Mouse (Mus musculus): ENCODE measurements around the gene Olfr1018. TPM values are rescaled to one million over a fixed set of nuclear protein-coding genes. Genes with fewer than 3 reads are reported as not detected.

Gene Olfr1018
- total and polyA plus RNA-seq, 2 experiments from 2014 or later: not detected

- Histone ChIP-seq H3K4me3 (ENCODE audit: low read depth, low read length) (no peak within 1 kb of the TSS), H3K36me3 (replicated peaks; ENCODE audit: control insufficient read depth, insufficient read depth, low read length) (no peaks in the 10 kb centered on the region), H3K27me3 (ENCODE audit: control insufficient read depth, insufficient read depth, low read length) (no peaks in the 10 kb centered on the region), H3K4me1 (ENCODE audit: control insufficient read depth, insufficient read depth) (no peaks in the 10 kb centered on the region), H3K9me3 (replicated peaks; ENCODE audit: control insufficient read depth, low read length) (no peaks in the 10 kb centered on the region), H3K27ac (ENCODE audit: low read depth) (no peak within 1 kb of the TSS), H3K9ac (replicated peaks; ENCODE audit: low read depth, low read length) (no peak within 1 kb of the TSS), H3K4me2 (ENCODE audit: low read depth, low read length) (no peak within 1 kb of the TSS)
- TF ChIP-seq CTCF (IDR thresholded peaks at IDR 0.05; ENCODE audit: low read depth) (no peak), EP300 (IDR thresholded peaks at IDR 0.05; ENCODE audit: low read depth) (no peak)
- ATAC-seq (ENCODE audit: insufficient read depth, low read depth) (no peak), DNase-seq (ENCODE audit: low spot score) (no peak)
Observed at GRCm38 (mm10) chr2:85845383-85845782, 27.1 kb downstream of the Olfr1018 start, which contains the start of gene Olfr1019. Gene Olfr1019 (minus strand): TSS chr2:85845483.

- WGBS: 67% methylated on average over 1 of the region's 1 CpGs
- H3K9me3 ChIP-seq (replicated peaks; ENCODE audit: control insufficient read depth, low read length): no peaks in the 10 kb centered on the region
- no peaks in the 10 kb centered on the region for H3K36me3 ChIP-seq (replicated peaks; ENCODE audit: control insufficient read depth, insufficient read depth, low read length)
- H3K4me2 ChIP-seq (ENCODE audit: low read depth, low read length): no peak within 1 kb of the TSS
- no peak within 1 kb of the TSS for H3K9ac ChIP-seq (replicated peaks; ENCODE audit: low read depth, low read length)
- no peaks in the 10 kb centered on the region for H3K27me3 ChIP-seq (ENCODE audit: control insufficient read depth, insufficient read depth, low read length)
- ATAC-seq (ENCODE audit: insufficient read depth, low read depth): no peak
- no peak within 1 kb of the TSS for H3K4me3 ChIP-seq (ENCODE audit: low read depth, low read length)
- no peak for TF ChIP-seq CTCF (IDR thresholded peaks at IDR 0.05; ENCODE audit: low read depth)
- no peak for TF ChIP-seq EP300 (IDR thresholded peaks at IDR 0.05; ENCODE audit: low read depth)
- H3K27ac ChIP-seq (ENCODE audit: low read depth): no peak within 1 kb of the TSS
- no peaks in the 10 kb centered on the region for H3K4me1 ChIP-seq (ENCODE audit: control insufficient read depth, insufficient read depth)
- DNase-seq (ENCODE audit: low spot score): no peak
Observed at GRCm38 (mm10) chr2:85846730-85847129, 28.5 kb downstream of the Olfr1018 start, which contains the start of gene Olfr1020. Gene Olfr1020 (plus strand): TSS chr2:85847030.

- WGBS: 39% methylated on average over 2 of the region's 2 CpGs
- no peak for ATAC-seq (ENCODE audit: insufficient read depth, low read depth)
- Histone ChIP-seq H3K4me2 (ENCODE audit: low read depth, low read length) (no peak within 1 kb of the TSS), H3K4me1 (ENCODE audit: control insufficient read depth, insufficient read depth) (no peaks in the 10 kb centered on the region), H3K36me3 (replicated peaks; ENCODE audit: control insufficient read depth, insufficient read depth, low read length) (no peaks in the 10 kb centered on the region), H3K4me3 (ENCODE audit: low read depth, low read length) (no peak within 1 kb of the TSS), H3K27me3 (ENCODE audit: control insufficient read depth, insufficient read depth, low read length) (no peaks in the 10 kb centered on the region), H3K27ac (ENCODE audit: low read depth) (no peak within 1 kb of the TSS), H3K9me3 (replicated peaks; ENCODE audit: control insufficient read depth, low read length) (no peaks in the 10 kb centered on the region), H3K9ac (replicated peaks; ENCODE audit: low read depth, low read length) (no peak within 1 kb of the TSS)
- TF ChIP-seq CTCF (IDR thresholded peaks at IDR 0.05; ENCODE audit: low read depth): no peak
- TF ChIP-seq EP300 (IDR thresholded peaks at IDR 0.05; ENCODE audit: low read depth): no peak
- no peak for DNase-seq (ENCODE audit: low spot score)
Observed at GRCm38 (mm10) chr2:85868294-85868693, 50.0 kb downstream of the Olfr1018 start, which contains the start of gene Olfr1022. Gene Olfr1022 (plus strand): TSS chr2:85868594.

Other genes with a start within 250 kb of the Olfr1018 start
- not detected in 2 replicates for gene Olfr996, start 239.3 kb upstream of the Olfr1018 start, total RNA-seq (2014; rRNA removed; ENCODE audit: low replicate concordance)
- not detected in 2 replicates for gene Olfr996, start 239.3 kb upstream of the Olfr1018 start, polyA plus RNA-seq (2015; fragmentation: Nextera tagmentation; extraction: Ambion mirVana)
- gene Olfr998, start 229.5 kb upstream of the Olfr1018 start, total RNA-seq (2014; rRNA removed; ENCODE audit: low replicate concordance): not detected in 2 replicates
- not detected in 2 replicates for gene Olfr998, start 229.5 kb upstream of the Olfr1018 start, polyA plus RNA-seq (2015; fragmentation: Nextera tagmentation; extraction: Ambion mirVana)
- not detected in 2 replicates for gene Olfr1000, start 206.6 kb upstream of the Olfr1018 start, total RNA-seq (2014; rRNA removed; ENCODE audit: low replicate concordance)
- gene Olfr1000, start 206.6 kb upstream of the Olfr1018 start, polyA plus RNA-seq (2015; fragmentation: Nextera tagmentation; extraction: Ambion mirVana): not detected in 2 replicates
- not detected in 2 replicates for gene Olfr1002, start 167.8 kb upstream of the Olfr1018 start, total RNA-seq (2014; rRNA removed; ENCODE audit: low replicate concordance)
- not detected in 2 replicates for gene Olfr1002, start 167.8 kb upstream of the Olfr1018 start, polyA plus RNA-seq (2015; fragmentation: Nextera tagmentation; extraction: Ambion mirVana)
- not detected in 2 replicates for gene Olfr154, start 154.0 kb upstream of the Olfr1018 start, total RNA-seq (2014; rRNA removed; ENCODE audit: low replicate concordance)
- gene Olfr154, start 154.0 kb upstream of the Olfr1018 start, polyA plus RNA-seq (2015; fragmentation: Nextera tagmentation; extraction: Ambion mirVana): not detected in 2 replicates
- not detected in 2 replicates for gene Olfr1006, start 139.7 kb upstream of the Olfr1018 start, total RNA-seq (2014; rRNA removed; ENCODE audit: low replicate concordance)
- not detected in 2 replicates for gene Olfr1006, start 139.7 kb upstream of the Olfr1018 start, polyA plus RNA-seq (2015; fragmentation: Nextera tagmentation; extraction: Ambion mirVana)
- gene Olfr1008, start 129.0 kb upstream of the Olfr1018 start, total RNA-seq (2014; rRNA removed; ENCODE audit: low replicate concordance): not detected in 2 replicates
- not detected in 2 replicates for gene Olfr1008, start 129.0 kb upstream of the Olfr1018 start, polyA plus RNA-seq (2015; fragmentation: Nextera tagmentation; extraction: Ambion mirVana)
- not detected in 2 replicates for gene Olfr1009, start 103.1 kb upstream of the Olfr1018 start, total RNA-seq (2014; rRNA removed; ENCODE audit: low replicate concordance)
- not detected in 2 replicates for gene Olfr1009, start 103.1 kb upstream of the Olfr1018 start, polyA plus RNA-seq (2015; fragmentation: Nextera tagmentation; extraction: Ambion mirVana)
- not detected in 2 replicates for gene Olfr1012, start 55.7 kb upstream of the Olfr1018 start, total RNA-seq (2014; rRNA removed; ENCODE audit: low replicate concordance)
- gene Olfr1012, start 55.7 kb upstream of the Olfr1018 start, polyA plus RNA-seq (2015; fragmentation: Nextera tagmentation; extraction: Ambion mirVana): not detected in 2 replicates
- not detected in 2 replicates for gene Olfr1013, start 51.4 kb upstream of the Olfr1018 start, total RNA-seq (2014; rRNA removed; ENCODE audit: low replicate concordance)
- not detected in 2 replicates for gene Olfr1013, start 51.4 kb upstream of the Olfr1018 start, polyA plus RNA-seq (2015; fragmentation: Nextera tagmentation; extraction: Ambion mirVana)
- not detected in 2 replicates for gene Olfr1014, start 45.8 kb upstream of the Olfr1018 start, total RNA-seq (2014; rRNA removed; ENCODE audit: low replicate concordance)
- not detected in 2 replicates for gene Olfr1014, start 45.8 kb upstream of the Olfr1018 start, polyA plus RNA-seq (2015; fragmentation: Nextera tagmentation; extraction: Ambion mirVana)
- gene Olfr1015, start 36.5 kb upstream of the Olfr1018 start, total RNA-seq (2014; rRNA removed; ENCODE audit: low replicate concordance): not detected in 2 replicates
- gene Olfr1015, start 36.5 kb upstream of the Olfr1018 start, polyA plus RNA-seq (2015; fragmentation: Nextera tagmentation; extraction: Ambion mirVana): not detected in 2 replicates
- gene Olfr1016, start 15.9 kb upstream of the Olfr1018 start, total RNA-seq (2014; rRNA removed; ENCODE audit: low replicate concordance): not detected in 2 replicates
- not detected in 2 replicates for gene Olfr1016, start 15.9 kb upstream of the Olfr1018 start, polyA plus RNA-seq (2015; fragmentation: Nextera tagmentation; extraction: Ambion mirVana)
- not detected in 2 replicates for gene Olfr1019, start 27.0 kb downstream of the Olfr1018 start, total RNA-seq (2014; rRNA removed; ENCODE audit: low replicate concordance)
- gene Olfr1019, start 27.0 kb downstream of the Olfr1018 start, polyA plus RNA-seq (2015; fragmentation: Nextera tagmentation; extraction: Ambion mirVana): not detected in 2 replicates
- not detected in 2 replicates for gene Olfr1020, start 28.6 kb downstream of the Olfr1018 start, total RNA-seq (2014; rRNA removed; ENCODE audit: low replicate concordance)
- gene Olfr1020, start 28.6 kb downstream of the Olfr1018 start, polyA plus RNA-seq (2015; fragmentation: Nextera tagmentation; extraction: Ambion mirVana): not detected in 2 replicates
- not detected in 2 replicates for gene Olfr1022, start 50.1 kb downstream of the Olfr1018 start, total RNA-seq (2014; rRNA removed; ENCODE audit: low replicate concordance)
- not detected in 2 replicates for gene Olfr1022, start 50.1 kb downstream of the Olfr1018 start, polyA plus RNA-seq (2015; fragmentation: Nextera tagmentation; extraction: Ambion mirVana)
- not detected in 2 replicates for gene Olfr1023, start 67.2 kb downstream of the Olfr1018 start, total RNA-seq (2014; rRNA removed; ENCODE audit: low replicate concordance)
- gene Olfr1023, start 67.2 kb downstream of the Olfr1018 start, polyA plus RNA-seq (2015; fragmentation: Nextera tagmentation; extraction: Ambion mirVana): not detected in 2 replicates
- not detected in 2 replicates for gene Olfr1024, start 86.6 kb downstream of the Olfr1018 start, total RNA-seq (2014; rRNA removed; ENCODE audit: low replicate concordance)
- not detected in 2 replicates for gene Olfr1024, start 86.6 kb downstream of the Olfr1018 start, polyA plus RNA-seq (2015; fragmentation: Nextera tagmentation; extraction: Ambion mirVana)
- not detected in 2 replicates for gene Olfr1025-ps1, start 96.7 kb downstream of the Olfr1018 start, total RNA-seq (2014; rRNA removed; ENCODE audit: low replicate concordance)
- gene Olfr1025-ps1, start 96.7 kb downstream of the Olfr1018 start, polyA plus RNA-seq (2015; fragmentation: Nextera tagmentation; extraction: Ambion mirVana): not detected in 2 replicates
- gene Olfr1026, start 103.1 kb downstream of the Olfr1018 start, total RNA-seq (2014; rRNA removed; ENCODE audit: low replicate concordance): not detected in 2 replicates
- not detected in 2 replicates for gene Olfr1026, start 103.1 kb downstream of the Olfr1018 start, polyA plus RNA-seq (2015; fragmentation: Nextera tagmentation; extraction: Ambion mirVana)
- gene Olfr1028, start 132.0 kb downstream of the Olfr1018 start, total RNA-seq (2014; rRNA removed; ENCODE audit: low replicate concordance): not detected in 2 replicates
- not detected in 2 replicates for gene Olfr1028, start 132.0 kb downstream of the Olfr1018 start, polyA plus RNA-seq (2015; fragmentation: Nextera tagmentation; extraction: Ambion mirVana)
- not detected in 2 replicates for gene Olfr1029, start 155.4 kb downstream of the Olfr1018 start, total RNA-seq (2014; rRNA removed; ENCODE audit: low replicate concordance)
- gene Olfr1029, start 155.4 kb downstream of the Olfr1018 start, polyA plus RNA-seq (2015; fragmentation: Nextera tagmentation; extraction: Ambion mirVana): not detected in 2 replicates
- not detected in 2 replicates for gene Olfr1030, start 160.8 kb downstream of the Olfr1018 start, total RNA-seq (2014; rRNA removed; ENCODE audit: low replicate concordance)
- not detected in 2 replicates for gene Olfr1030, start 160.8 kb downstream of the Olfr1018 start, polyA plus RNA-seq (2015; fragmentation: Nextera tagmentation; extraction: Ambion mirVana)
- not detected in 2 replicates for gene Olfr1031, start 171.8 kb downstream of the Olfr1018 start, total RNA-seq (2014; rRNA removed; ENCODE audit: low replicate concordance)
- not detected in 2 replicates for gene Olfr1031, start 171.8 kb downstream of the Olfr1018 start, polyA plus RNA-seq (2015; fragmentation: Nextera tagmentation; extraction: Ambion mirVana)
- not detected in 2 replicates for gene Olfr1032, start 187.1 kb downstream of the Olfr1018 start, total RNA-seq (2014; rRNA removed; ENCODE audit: low replicate concordance)
- not detected in 2 replicates for gene Olfr1032, start 187.1 kb downstream of the Olfr1018 start, polyA plus RNA-seq (2015; fragmentation: Nextera tagmentation; extraction: Ambion mirVana)
- 0.31 and 4.0 TPM in 2 replicates for gene Olfr1033, start 202.2 kb downstream of the Olfr1018 start, total RNA-seq (2014; rRNA removed; ENCODE audit: low replicate concordance)
- 4.0 and 5.4 TPM in 2 replicates for gene Olfr1033, start 202.2 kb downstream of the Olfr1018 start, polyA plus RNA-seq (2015; fragmentation: Nextera tagmentation; extraction: Ambion mirVana)
- 0.35 TPM in 1 of 2 replicates, not detected in the other for gene Olfr1034, start 227.4 kb downstream of the Olfr1018 start, total RNA-seq (2014; rRNA removed; ENCODE audit: low replicate concordance)
- gene Olfr1034, start 227.4 kb downstream of the Olfr1018 start, polyA plus RNA-seq (2015; fragmentation: Nextera tagmentation; extraction: Ambion mirVana): 0.04 and 0.05 TPM in 2 replicates

Data from heart, postnatal 0 days (tissue).